Mouse (Mus musculus): ENCODE results near the gene Atf6.

The Atf6 gene

DNA sequence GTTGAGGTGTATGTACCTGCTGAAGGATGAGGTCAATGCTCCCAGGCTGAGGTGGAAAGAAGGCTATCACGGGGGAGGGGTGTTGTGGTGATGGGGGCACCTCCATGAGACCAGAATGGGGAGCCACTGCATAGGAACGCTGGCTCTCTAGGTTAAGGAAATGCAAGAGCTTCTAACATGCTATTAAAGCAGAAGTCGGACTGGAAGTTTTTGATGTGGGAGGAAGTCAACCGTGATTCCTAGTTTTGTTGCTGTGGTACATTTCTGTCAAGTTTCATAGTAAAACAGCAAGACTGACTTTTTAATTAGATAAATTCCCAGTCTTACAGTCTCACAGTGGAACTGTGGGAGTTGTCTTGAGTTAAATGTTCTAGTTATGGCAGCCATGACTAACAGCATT is 161.5 kb downstream of the Atf6 start:
- DNase-seq (ENCODE audit: low spot score in 2 of 2): no peak

DNA sequence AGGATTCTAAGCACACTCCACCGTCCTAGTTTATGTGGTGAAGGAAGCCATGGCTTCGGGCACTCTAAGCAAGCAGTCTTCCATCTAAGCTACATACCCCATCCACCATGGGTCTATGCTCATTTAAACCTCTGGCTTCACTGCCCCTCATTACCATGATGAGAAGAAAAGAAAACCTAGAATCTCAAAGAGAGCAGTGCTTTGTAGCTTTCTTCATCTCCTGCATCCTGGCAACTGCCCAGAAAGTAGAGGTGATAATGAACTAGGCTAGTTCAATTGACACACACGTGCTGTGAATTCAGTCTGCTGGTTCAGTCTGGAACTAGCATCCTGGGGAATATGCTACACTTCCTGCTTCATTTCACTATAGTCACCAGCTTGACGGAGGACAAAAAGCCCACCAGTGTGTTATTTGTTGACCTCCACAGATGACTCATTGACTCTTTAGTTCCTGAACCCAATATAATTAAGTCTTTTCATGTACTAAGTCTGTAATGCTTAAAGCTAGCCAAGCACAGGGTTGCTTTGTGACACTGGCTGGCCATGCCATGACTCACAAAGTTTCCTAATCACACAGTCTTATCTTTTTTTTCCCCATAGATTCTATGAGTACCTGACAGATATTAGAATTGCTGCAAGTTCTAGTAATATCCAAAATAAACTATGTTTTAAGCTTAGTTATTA is 162.5 kb downstream of the Atf6 start:
- no peak for DNase-seq (ENCODE audit: low spot score in 2 of 2)

DNA sequence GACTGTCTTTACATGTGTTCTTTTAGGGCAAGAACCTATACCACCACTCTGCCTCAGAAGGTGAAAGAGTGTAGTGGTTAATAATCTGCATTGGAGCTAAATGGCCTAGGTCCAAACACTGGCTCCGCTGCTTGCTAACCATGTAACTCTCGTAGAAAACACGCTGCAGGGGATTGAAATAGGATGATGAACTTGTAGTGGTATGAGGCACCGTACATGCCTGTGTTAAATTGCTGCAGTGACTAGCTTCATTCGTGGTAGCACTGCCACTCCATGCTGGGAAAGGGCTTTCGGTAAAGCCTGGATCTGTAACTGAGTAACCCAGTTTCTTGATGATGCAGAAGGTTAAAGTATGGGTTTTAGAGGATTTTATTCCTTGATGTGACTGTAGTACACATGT is 163.5 kb downstream of the Atf6 start:
- DNase-seq (ENCODE audit: low spot score in 2 of 2): no peak

DNA sequence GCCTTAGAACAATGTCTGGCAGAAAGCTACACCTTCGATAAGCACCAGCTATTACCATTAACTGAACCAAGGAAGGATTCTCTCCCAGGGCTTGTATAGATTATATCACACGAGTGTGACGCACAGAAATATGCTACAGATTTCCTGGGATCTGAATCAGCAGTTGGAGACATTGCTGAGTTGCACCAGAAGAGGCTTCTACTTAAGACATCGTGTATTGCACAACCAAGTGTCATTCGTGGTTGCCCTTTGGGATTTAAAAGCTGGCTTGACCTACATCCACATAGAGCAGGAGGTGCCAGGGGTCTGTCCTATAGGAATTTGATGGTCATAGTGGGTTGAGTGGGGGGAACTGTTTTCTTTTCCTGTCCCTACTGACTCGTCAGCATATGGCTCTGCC is 164.6 kb downstream of the Atf6 start:
- no peak for DNase-seq (ENCODE audit: low spot score in 2 of 2)

DNA sequence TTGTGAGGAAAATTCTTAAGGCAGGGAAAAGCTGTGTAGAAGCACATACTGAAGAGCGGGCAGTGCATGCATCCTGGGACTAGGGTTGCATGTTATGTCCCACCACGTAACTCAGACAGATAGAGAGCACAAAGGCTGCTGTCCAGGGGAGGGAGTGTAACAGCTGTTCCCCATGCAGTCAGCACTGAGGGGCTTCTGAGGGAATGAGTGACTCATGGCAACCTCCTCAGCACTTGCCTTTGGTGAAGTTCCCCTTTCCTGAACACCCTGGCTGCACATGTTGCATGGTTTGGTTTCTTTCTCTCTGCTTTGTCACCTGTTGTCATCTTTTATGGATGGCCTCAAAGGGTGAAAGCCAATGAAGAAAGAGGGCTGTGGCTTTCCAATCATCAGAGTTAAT is 165.3 kb downstream of the Atf6 start:
- no peak for DNase-seq (ENCODE audit: low spot score in 2 of 2)

DNA sequence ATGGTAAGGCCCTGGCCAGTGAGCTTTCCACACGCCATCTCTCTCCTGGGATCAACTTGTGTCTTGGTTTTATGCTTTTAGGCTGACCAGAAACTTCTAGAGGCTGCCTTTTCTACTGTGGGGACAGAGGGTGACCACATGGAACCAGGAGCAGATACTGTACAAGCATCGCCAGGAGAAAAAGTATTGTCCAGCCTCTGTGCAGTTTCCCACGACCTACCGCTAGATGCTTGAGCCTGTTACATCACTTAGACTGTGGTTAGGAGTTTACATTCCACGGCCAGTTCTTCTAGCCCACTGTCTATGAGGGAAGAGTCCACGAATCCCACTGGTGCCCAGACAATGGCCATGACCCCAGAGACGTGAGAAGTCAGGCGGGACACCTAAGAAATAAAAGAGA is 166.0 kb downstream of the Atf6 start:
- no peak for DNase-seq (ENCODE audit: low spot score in 2 of 2)

DNA sequence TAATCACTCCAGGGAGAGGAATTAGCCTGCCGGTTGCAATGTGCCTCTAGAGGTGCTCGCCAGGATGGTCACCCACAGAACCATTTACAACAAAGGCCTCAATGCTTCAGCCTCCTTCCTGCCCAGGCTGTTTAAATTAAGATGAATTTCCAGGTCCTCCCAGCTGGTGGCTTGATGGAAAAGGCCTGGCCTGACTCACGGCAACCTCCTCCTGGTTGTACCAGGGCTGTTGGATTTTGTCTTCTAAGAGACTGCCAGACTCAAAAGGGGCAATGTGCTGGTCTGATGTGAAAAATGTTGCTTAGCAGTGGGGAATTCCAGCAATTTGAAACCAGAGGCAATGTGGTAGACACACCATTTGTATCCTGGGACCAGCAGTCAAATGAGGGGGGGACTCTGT is 166.4 kb downstream of the Atf6 start:
- DNase-seq (ENCODE audit: low spot score in 2 of 2): no peak

DNA sequence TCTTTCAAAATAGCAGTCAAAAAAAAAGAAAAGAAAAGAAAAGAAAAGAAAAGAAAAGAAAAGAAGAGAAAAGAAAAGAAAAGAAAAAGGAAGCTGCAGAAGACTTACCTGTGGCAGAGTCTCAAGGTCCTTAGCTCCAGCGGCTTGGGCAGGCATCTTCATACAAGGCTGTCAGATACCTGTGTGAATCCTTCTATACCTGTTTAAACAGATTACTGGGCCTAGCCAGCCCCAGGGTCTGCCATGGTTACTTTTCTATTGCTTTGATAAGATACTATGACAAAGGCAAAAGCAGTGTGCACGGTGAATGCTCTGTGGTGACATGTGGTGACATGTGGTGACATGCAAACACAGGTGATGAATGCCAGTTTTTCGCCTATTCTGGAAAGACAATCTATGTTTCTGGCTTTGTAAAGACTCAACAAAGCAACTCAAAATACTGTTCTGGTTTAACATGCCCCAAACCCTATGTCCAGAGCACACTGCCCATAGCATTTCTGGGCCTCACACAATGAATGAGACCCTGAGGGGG is 167.0 kb downstream of the Atf6 start:
- no peak for DNase-seq (ENCODE audit: low spot score in 2 of 2)

DNA sequence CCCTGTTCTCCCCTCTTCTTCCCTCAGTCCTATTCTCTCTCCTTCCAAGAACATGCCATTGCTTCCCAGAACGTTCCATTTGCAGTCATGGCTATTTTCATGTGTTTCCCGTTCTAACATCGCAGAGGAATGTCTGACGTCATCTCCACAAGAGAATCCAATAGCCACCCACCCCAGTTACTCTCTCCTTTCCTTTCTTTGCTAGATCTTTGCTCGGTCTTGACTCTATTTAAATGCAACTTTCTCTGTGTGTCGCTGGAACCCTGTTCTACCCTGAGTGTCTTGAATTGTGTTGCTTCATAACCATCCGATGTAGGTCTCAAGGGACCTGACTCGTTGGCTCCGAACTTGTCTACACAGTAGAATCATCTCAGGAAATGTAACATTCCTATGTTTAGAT is 168.0 kb downstream of the Atf6 start:
- DNase-seq (ENCODE audit: low spot score in 2 of 2): no peak

DNA sequence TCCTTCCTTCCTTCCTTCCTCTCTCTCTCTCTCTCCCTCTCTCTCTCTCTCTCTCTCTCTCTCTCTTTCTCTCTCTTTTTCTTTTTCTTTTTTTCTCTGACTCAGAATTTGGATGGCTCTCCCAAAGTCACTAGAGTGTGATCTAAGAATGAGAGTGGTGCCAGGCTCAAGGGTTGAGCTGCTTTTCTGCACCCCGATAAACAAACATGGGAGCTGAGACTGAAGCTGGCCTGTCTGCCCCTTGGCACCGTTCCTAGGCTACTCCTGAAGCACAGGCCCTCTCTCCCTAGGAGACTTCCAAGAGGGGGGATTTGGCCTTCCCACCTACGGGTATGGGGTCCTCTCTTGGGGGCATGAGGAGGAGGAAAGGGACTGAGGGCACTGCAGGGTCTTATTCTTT is 168.8 kb downstream of the Atf6 start:
- no peak for DNase-seq (ENCODE audit: low spot score in 2 of 2)

DNA sequence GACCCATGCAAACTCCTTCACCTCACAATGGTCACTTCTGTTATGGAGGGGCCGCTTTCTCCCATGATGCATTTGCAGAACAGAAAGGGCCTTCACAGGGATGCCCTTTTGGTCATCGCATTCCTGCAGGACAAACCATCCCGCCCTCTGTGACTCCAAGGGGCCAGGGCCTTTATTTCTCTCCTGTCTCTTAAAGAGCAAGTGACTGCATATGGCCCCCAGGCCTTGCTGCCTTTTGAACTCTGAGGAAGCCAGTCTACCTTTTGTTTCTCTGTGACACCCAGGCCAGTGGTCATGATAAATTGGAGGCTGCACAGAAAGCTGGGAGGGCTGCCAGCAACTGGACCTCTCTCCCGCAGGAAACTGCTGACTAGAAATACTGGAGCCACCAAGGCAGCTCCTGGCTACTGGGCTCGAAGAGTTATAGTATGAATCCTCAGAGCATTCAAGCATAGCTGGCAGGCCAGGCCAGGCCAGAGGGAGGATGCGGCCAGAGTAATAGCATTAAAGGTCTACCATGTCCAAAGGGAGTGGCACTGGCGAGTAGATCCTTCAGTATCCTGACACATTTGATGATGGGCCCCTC is 169.7 kb downstream of the Atf6 start:
- DNase-seq (ENCODE audit: low spot score in 2 of 2): no peak

DNA sequence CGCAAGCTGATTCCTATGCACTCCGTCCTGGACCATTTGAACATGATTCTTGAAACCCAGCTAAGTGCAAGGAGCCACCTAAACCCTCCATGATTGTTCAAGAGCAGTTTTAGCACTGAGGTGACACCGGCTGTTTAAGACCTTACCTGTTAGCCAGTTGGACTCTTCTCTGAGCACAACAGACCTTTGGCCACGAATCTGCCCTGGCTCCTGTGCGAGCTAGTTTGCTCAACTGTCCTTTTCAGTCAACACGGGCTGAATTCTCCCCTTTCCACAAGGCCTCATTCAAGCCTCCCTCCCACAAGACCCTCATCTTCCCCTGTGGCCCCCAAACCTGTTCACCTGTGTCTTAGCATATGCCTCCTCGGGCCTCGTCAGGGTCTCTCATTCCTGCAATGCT is 170.6 kb downstream of the Atf6 start:
- no peak for DNase-seq (ENCODE audit: low spot score in 2 of 2)

DNA sequence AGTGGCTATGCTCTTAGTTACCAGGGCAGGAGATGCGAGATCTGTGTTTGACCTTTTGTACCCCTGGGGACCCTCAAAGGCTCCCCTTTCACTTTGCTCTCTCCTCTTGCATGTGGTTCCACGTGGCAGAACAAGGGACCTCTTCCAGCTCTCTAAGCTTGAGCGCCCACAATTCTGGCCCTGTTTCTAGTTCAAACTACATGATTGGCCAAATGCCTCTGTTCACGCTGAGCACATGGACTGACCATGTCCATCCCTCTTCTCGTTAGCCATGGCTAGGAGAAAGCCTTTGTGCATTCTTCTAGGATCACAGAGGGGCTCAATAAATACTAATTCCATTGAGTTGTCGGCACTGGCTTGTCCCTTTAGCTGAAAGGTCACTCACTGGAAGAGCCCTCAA is 172.2 kb downstream of the Atf6 start:
- DNase-seq (ENCODE audit: low spot score in 2 of 2): no peak

DNA sequence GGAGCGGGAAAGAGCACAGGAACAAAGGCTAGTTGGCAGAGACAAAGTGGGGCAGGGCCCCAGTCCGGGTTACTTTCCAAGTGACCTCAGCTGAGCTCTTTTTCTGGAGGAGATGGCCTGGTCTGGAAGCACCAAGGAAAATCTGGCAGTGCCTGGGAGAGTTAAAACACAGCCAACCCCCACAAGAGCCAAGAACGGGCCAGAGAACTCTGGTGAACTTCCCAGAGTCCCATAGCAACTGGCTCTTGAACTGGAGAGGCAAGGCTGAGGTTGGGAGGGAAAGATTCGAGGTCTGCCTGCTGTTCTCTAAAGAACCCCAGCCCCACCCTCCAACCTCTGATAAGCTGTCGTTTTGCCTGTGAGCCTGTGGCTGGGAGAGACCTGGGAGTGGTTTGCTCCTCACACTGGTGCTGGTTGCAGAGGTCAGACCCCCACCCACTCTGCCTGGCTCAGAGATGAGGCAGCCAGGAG is 172.7 kb downstream of the Atf6 start:
- no peak for DNase-seq (ENCODE audit: low spot score in 2 of 2)

DNA sequence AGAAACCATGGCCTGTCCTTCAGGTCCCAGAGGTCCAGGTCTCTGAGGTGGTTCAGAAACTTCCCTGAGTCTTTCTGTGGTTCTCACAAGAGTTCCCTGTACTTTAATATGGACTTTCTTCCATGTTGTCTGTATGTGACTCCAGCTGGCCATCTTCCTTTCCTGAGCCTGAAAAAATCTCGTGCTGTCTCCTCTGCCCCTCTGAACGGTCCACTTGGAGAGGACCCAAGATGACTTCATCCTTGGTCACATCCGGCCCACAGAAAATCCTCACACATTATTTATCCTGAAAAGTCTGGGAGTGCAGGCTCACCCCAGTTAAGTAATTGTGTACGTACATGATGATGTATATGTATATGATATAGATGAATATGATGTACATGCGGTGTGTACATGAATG is 176.3 kb downstream of the Atf6 start:
- no peak for DNase-seq (ENCODE audit: low spot score in 2 of 2)

DNA sequence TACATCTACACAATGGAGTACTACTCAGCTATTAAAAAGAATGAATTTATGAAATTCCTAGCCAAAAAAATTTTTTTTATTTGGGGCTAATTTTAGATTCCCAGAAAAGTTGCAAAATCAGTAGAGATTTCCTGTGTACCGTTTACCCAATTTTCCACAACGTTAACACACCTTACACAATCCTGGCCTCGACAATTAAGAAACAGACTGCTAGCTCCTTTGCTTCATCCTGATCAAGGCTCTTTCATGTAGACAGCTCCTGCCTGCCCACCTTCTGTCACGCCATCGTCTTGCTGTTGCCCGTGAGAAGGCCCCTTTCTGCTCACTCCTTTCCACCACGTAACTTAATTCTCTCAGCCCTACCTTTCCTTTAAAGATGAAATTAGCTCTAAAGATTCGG is 177.8 kb downstream of the Atf6 start:
- no peak for DNase-seq (ENCODE audit: low spot score in 2 of 2)

DNA sequence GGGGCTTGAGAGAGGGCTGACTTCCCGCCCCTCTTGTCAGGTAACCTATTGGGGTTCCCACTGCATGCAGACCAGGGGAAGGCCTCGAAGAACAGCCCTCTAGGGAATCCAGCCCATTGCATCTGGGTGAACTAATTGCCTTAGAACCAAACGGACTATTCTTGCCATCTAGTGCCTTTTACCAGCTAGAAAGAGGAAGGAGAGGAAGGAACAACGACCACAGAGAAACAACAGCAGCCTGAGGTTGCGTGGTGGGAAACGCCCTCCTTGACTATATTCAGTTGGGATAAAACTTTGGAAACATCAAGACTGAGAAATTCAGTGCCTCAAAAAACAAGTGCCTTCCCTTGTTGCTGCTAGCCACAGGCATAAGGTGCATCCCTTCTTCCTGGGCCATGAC is 183.7 kb downstream of the Atf6 start:
- no peak for DNase-seq (ENCODE audit: low spot score in 2 of 2)

DNA sequence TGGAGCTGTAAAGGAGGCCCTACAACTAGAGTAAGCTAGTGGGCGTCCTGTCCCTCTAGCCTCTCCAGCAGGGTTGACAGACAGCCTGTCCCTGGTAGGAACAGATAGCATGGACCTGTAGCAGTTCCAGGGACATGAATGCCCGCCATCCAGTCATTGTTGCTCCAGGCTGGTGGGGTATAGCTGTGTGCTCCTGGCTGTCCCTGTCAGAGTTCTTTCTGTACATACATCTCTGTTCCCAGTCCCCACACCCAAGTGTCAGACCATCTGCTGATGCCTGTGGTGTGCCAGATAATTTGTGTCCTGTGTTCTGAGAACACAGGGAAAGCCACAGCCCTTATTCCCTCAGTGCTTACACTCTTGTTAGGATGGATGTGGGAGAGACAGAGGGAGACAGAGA is 187.9 kb downstream of the Atf6 start:
- no peak for DNase-seq (ENCODE audit: low spot score in 2 of 2)

DNA sequence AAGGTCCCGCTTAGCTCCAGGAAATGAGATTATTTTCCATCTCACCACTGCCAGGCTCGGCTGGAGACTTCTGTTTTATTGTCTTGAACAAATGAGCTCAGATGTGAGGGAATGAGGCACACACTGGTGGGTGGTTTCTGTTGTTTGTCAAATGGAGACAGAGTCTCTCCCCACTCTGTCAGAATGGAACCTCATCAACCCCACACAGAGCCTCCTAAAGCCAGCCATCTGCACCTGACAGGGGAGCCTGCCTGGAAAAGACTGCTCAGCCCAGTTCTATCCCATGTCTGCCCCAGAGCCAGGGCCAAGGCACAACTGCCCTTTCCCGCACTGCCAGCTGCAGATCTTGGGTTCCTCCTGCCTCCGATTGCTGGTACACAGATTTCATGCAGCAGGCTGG is 188.7 kb downstream of the Atf6 start:
- no peak for DNase-seq (ENCODE audit: low spot score in 2 of 2)

DNA sequence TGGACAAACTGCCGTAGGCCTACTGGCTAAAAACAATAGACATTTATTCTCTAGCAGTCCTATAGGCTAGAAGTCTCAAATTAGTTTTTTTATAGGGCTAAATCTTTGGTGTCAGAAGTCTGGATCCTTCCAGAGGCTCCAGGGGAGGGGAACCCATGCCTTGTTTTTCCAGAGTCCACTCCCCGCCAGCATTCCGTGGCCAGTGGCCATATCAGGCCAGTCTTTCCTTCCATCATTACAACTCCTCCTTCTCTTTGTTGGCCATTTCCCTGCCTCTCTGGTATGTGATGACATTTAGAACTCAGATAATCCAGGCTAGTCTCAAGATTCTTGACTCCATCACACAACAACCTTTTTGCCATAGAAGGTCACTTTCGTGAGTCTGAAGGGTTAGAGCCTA is 189.9 kb downstream of the Atf6 start:
- DNase-seq (ENCODE audit: low spot score in 2 of 2): no peak

DNA sequence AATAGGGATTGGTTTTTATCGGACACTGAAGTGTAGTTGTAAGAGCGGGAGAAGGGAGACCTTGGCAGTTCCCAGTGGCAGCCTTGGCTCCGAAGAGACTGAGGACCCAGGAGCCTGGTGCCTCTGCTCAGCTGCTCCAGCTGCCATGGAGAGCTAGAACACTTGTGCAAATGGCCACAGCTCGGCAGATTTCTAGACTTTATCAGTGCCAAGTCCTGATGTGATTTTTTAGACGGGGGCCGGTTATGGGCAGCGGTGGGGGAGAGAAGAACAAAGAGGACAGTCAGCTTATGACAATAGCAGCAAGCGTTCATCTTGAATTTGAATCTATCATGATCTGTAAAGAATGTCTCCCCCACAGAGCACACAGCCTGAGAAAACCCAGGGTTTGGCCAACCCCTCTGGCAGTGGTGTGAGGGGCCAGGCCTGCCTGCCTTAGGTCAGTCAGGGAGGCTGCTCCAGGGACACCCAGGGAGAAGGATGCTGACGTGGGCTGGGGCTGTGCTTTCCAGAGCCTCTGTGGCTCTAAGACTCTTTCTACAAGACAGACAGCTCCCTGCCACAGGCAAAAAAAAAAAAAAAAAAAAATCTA is 193.3 kb downstream of the Atf6 start:
- DNase-seq (ENCODE audit: low spot score in 2 of 2): no peak

DNA sequence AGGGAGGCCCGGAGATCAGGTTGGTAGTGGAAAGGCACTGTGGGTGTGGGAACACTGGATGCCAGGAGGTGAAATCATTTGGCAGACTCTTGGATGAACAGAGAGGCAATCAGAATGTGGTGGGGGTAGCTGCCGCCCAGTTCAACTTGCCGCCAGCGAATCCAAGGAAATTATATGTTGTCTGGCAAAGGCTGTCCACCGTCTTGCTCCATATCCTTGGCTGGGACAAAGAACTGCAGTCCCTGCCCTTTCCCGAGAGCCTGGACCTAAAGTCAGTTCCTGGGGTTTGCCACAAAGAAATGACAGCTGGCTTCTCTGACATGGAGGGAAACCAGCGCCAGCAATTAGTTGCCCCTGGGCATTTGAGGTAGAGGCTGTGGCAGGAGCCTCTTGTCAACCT is 202.4 kb downstream of the Atf6 start:
- DNase-seq (ENCODE audit: low spot score in 2 of 2): peak in 1 of 2 experiments; percentile 56

DNA sequence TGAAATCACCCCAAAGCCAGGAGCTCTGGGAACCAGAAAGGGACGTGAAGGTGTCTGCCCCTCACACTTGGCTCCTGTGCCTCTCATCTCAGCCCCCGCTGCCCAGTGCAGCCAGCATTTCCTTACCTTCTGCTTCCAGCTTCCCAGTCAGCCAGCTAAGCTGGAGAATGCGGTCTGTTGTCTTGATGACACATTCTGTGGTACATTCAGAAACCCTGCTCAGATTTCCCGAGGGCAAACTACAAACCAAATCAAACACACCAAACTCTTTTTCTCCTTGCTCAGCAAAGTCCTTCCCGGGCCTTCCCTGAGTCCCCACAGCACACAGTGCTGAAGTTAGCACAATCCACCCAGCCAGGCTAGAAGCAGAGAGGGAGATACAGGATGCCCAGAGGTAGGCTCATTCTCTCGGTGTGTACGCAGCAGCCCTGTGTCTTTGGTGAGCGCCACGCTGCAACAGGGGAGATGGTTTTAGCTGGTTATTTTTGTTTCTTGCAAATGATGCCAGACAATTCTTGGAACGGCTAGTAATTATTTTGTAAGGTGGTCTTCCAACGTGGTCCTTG is 202.9 kb downstream of the Atf6 start:
- DNase-seq (ENCODE audit: low spot score in 2 of 2): no peak
